Mouse (Mus musculus) midbrain, embryonic 10.5 days (tissue): Measurements from ENCODE around the gene Rsph6a. TPM values are rescaled to one million over a fixed set of nuclear protein-coding genes. Genes with fewer than 3 reads are reported as not detected.

Experiments
- DNase-seq: peaks from one replicate; pipeline ENCODE4 v3.0.0-alpha.2; 2017; ENCODE audit warnings: low spot score
- H3K27ac ChIP-seq: fragments of 300-500 bp; sonication (generic); replicated peaks from 2 replicates; pipeline ENCODE4 v1.5.1; 2016; ENCODE audit warnings: mild to moderate bottlenecking
- H3K27me3 ChIP-seq: fragments of 300-500 bp; sonication (generic); 2 replicates; pipeline ENCODE4 v1.6.1; 2016; ENCODE audit warnings: low read depth, mild to moderate bottlenecking; ENCODE audit not compliant: poor library complexity, severe bottlenecking
- H3K36me3 ChIP-seq: fragments of 300-500 bp; sonication (generic); 2 replicates; pipeline ENCODE4 v1.6.1; 2016; ENCODE audit warnings: mild to moderate bottlenecking, moderate library complexity
- H3K4me1 ChIP-seq: fragments of 300-500 bp; sonication (generic); 2 replicates; pipeline ENCODE4 v1.6.1; 2016
- H3K4me3 ChIP-seq: fragments of 300-500 bp; sonication (generic); 2 replicates; pipeline ENCODE4 v1.5.1; 2016; ENCODE audit warnings: mild to moderate bottlenecking, moderate library complexity
- H3K9me3 ChIP-seq: fragments of 300-500 bp; sonication (generic); replicated peaks from 2 replicates; pipeline ENCODE4 v1.6.1; 2016; ENCODE audit warnings: mild to moderate bottlenecking
- WGBS: fragments of 180-500 bp; shearing (Covaris S2); methylation state at CpG from one replicate; pipeline ENCODE4 v1.1.7; 2016; 5-methylcytosine and 5-hydroxymethylcytosine counted together
- polyA plus RNA-seq: library from polyadenylated mRNA; unstranded; fragments of >200 nt; fragmentation: Nextera tagmentation; extraction: Ambion mirVana; gene quantifications from 2 replicates; pipeline ENCODE4 v1.2.1, GENCODE M21; 2016

Rsph6a gene
- polyA plus RNA-seq, 1 experiment from 2014 or later, result not detected

DNA sequence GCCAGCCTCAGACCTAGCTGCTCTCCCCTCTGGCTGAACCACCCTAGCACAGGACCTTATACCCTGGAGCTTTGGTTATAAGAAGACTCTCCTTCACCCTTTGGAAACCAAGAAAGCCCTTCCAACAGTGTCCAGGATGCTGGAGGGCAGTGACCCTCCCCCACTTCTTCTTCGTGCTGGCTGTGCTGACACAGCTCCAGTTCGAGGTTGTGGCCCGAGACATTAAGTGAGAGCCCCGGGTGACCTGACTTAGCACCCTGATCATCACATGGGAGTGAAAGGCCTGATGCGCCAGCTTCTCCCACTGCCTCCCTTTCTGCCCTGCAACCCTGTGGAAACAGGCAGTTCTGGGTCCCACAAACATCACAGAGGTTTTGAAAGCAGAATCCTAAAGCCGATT lies 31.0 kb downstream of the Rsph6a start:
- Histone ChIP-seq H3K4me3 (peak overlapping the region; percentile 24), H3K36me3 (peaks cover 80% of the 10 kb centered on the region)
- 11% methylated on average over 6 of the region's 6 CpGs for WGBS

DNA sequence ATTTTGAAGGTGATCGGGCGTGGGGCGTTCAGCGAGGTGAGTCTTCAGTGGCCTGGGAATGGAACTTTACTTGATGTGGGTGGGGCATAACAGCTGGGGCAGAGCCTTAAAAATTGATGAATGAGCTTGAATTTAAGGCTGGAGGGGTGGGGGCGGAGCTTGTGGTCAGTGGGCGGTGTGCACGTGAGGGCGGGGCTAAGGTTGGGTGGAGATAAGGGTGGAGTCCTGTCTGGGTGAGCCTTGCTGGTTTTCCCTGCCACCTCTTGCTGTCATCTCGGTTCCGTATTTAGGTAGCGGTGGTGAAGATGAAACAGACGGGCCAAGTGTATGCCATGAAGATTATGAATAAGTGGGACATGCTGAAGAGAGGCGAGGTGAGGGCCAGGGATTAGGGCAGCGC lies 31.6 kb downstream of the Rsph6a start:
- no peaks in the 10 kb centered on the region for H3K9me3 ChIP-seq
- peaks cover 80% of the 10 kb centered on the region for H3K36me3 ChIP-seq
- DNase-seq, result peak; percentile 45
- H3K27ac ChIP-seq, result no peak overlapping the region
- H3K4me1 ChIP-seq, result peaks cover 53% of the 10 kb centered on the region
- peak overlapping the region; percentile 24 for H3K4me3 ChIP-seq
- WGBS, result 8% methylated on average over 14 of the region's 14 CpGs
- H3K27me3 ChIP-seq, result peaks cover 38% of the 10 kb centered on the region

More for the DNA sequence above, 31.0 kb downstream of the Rsph6a start:
- DNase-seq, result no peak
- Histone ChIP-seq H3K27ac (peak overlapping the region; percentile 49; the same call in 1 of the 2 replicates), H3K9me3 (no peaks in the 10 kb centered on the region), H3K27me3 (peaks cover 33% of the 10 kb centered on the region), H3K4me1 (peaks cover 52% of the 10 kb centered on the region)

DNA sequence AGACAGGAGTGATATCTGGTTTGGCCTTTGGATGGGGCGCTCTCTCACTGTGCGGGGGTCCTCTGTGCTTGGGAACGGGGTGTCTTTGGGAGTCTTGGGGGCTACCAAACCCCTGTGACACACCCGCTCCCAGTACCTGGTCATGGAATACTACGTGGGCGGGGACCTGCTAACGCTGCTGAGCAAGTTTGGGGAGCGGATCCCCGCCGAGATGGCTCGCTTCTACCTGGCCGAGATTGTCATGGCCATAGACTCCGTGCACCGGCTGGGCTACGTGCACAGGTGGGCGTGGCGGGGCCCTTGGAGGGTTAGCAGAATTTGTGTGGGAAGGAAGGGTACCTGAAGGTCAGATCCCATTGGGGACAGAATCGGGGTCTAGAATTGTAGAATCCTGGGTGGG lies 32.3 kb downstream of the Rsph6a start:
- H3K27ac ChIP-seq, result no peak overlapping the region
- peaks cover 57% of the 10 kb centered on the region for H3K4me1 ChIP-seq
- DNase-seq, result no peak
- peaks cover 45% of the 10 kb centered on the region for H3K27me3 ChIP-seq
- 57% methylated on average over 18 of the region's 18 CpGs for WGBS
- peaks cover 80% of the 10 kb centered on the region for H3K36me3 ChIP-seq
- H3K9me3 ChIP-seq, result no peaks in the 10 kb centered on the region
- no peak overlapping the region for H3K4me3 ChIP-seq

DNA sequence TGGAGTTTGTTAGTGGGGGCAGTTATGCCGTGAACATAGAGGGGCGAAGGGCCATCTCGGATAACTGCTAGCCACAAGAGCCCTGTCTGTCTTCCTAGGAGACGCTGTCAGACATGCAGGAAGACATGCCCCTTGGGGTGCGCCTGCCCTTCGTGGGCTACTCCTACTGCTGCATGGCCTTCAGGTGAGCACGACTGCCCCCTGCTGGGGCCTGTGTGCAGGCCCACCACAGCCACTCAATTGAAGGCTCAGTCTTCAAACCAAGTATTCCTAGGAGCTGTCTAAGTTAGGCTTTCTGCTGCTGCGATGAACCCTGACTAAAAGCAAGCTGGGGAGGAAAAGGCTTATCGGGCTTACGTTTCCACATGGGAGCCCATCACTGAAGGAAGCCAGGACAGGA lies 34.3 kb downstream of the Rsph6a start:
- Histone ChIP-seq H3K36me3 (peaks cover 66% of the 10 kb centered on the region), H3K4me1 (peaks cover 58% of the 10 kb centered on the region), H3K27me3 (peaks cover 52% of the 10 kb centered on the region), H3K27ac (no peak overlapping the region), H3K4me3 (no peak overlapping the region; the same call in 1 of the 2 replicates), H3K9me3 (no peaks in the 10 kb centered on the region)
- WGBS, result 41% methylated on average over 10 of the region's 10 CpGs
- peak; percentile 64 for DNase-seq

DNA sequence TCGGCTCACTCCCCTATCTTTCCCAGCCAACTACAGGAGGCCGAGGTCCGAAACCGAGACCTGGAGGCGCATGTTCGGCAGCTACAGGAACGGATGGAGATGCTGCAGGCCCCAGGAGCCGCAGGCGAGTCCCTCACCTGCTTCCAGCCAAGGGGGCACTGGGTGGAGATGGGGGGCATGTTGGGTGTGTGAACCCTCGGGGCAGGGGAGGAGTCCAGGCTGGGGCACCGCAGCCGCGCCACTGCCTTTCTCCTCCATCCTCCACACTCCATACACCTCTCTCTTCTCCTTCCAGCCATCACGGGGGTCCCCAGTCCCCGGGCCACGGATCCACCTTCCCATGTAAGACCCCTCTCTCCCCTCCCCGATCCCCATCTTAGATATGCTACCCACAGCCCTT lies 37.4 kb downstream of the Rsph6a start:
- peaks cover 40% of the 10 kb centered on the region for H3K27me3 ChIP-seq
- 16% methylated on average over 17 of the region's 17 CpGs for WGBS
- no peaks in the 10 kb centered on the region for H3K9me3 ChIP-seq
- H3K4me3 ChIP-seq, result peak overlapping the region; percentile 85
- peaks cover 60% of the 10 kb centered on the region for H3K36me3 ChIP-seq
- H3K4me1 ChIP-seq, result peaks cover 60% of the 10 kb centered on the region
- no peak for DNase-seq
- H3K27ac ChIP-seq, result peak overlapping the region; percentile 98

DNA sequence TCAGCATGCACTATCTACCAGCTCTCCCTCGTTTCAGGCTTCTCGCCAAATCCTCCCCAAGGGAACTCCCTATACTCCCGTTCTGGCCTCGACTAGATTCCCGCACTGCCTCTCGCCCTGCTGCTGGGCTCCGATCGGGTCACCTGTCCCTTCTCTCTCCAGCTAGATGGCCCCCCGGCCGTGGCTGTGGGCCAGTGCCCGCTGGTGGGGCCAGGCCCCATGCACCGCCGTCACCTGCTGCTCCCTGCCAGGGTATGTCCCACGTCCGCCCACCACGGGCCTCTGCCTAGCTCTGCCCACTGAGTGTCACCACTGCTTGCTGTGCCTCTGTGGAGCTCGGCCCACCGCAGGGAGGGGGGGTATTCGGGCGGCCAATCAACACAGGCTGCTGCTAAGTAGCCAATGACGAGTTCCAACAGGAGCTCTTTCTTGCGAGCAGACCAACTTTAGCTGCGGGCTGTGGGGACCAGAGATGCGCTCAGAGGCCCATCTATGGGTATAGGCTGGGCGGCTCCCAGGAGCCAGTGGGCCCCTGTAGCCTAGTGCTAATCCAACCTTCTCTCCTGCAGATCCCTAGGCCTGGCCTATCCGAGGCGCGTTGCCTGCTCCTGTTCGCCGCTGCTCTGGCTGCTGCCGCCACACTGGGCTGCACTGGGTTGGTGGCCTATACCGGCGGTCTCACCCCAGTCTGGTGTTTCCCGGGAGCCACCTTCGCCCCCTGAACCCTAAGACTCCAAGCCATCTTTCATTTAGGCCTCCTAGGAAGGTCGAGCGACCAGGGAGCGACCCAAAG lies 38.1 kb downstream of the Rsph6a start:
- peaks cover 60% of the 10 kb centered on the region for H3K36me3 ChIP-seq
- peaks cover 33% of the 10 kb centered on the region for H3K27me3 ChIP-seq
- peaks cover 64% of the 10 kb centered on the region for H3K4me1 ChIP-seq
- peak overlapping the region; percentile 98 for H3K27ac ChIP-seq
- DNase-seq, result peak; percentile 88
- 3% methylated on average over 38 of the region's 38 CpGs for WGBS
- H3K4me3 ChIP-seq, result peak overlapping the region; percentile 85
- H3K9me3 ChIP-seq, result no peaks in the 10 kb centered on the region

DNA sequence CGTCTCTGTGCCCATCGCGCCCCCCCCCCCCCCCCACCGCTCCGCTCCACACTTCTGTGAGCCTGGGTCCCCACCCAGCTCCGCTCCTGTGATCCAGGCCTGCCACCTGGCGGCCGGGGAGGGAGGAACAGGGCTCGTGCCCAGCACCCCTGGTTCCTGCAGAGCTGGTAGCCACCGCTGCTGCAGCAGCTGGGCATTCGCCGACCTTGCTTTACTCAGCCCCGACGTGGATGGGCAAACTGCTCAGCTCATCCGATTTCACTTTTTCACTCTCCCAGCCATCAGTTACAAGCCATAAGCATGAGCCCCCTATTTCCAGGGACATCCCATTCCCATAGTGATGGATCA lies 38.7 kb downstream of the Rsph6a start:
- Histone ChIP-seq H3K4me3 (peak overlapping the region; percentile 85), H3K36me3 (peaks cover 60% of the 10 kb centered on the region), H3K27ac (peak overlapping the region; percentile 98), H3K9me3 (no peaks in the 10 kb centered on the region), H3K27me3 (peaks cover 31% of the 10 kb centered on the region), H3K4me1 (peaks cover 66% of the 10 kb centered on the region)
- under 1% methylated on average over 13 of the region's 15 CpGs for WGBS
- peak; percentile 87 for DNase-seq

DNA sequence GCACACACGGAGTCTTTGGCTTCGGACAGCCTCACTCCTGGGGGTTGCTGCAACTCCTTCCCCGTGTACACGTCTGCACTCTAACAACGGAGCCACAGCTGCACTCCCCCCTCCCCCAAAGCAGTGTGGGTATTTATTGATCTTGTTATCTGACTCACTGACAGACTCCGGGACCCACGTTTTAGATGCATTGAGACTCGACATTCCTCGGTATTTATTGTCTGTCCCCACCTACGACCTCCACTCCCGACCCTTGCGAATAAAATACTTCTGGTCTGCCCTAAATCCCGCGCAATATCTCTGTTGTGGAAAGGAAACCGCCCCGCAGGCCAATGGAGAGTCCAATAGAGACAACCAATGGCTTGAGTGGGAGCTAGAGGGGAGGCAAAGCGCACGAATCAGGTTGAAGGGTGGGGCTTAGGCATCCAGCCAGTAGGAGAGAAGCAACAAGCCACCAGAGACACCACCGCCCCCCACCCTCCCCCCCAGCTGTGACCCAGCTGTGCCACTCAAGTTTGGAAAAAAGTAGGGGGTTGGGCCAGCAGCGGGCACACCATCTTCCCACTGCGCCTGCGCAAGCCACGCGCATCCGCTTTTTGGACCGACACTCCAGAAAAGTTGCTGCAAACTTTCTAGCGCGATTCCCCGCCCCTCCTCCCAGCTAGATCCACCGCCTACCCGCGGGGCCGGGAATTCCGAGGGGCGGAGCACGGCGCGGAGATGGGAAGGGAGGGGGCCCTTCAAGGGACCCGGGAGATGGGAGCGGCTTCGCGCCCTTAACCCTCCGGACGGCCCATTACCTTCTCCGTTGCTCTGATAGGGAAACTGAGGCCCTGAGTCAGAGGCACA lies 39.3 kb downstream of the Rsph6a start:
- Histone ChIP-seq H3K4me3 (peak overlapping the region; percentile 85), H3K9me3 (no peaks in the 10 kb centered on the region), H3K27ac (peak overlapping the region; percentile 98), H3K4me1 (peaks cover 71% of the 10 kb centered on the region), H3K36me3 (peaks cover 53% of the 10 kb centered on the region), H3K27me3 (peaks cover 31% of the 10 kb centered on the region)
- DNase-seq, result peak; percentile 99
- under 1% methylated on average over 44 of the region's 45 CpGs for WGBS

DNA sequence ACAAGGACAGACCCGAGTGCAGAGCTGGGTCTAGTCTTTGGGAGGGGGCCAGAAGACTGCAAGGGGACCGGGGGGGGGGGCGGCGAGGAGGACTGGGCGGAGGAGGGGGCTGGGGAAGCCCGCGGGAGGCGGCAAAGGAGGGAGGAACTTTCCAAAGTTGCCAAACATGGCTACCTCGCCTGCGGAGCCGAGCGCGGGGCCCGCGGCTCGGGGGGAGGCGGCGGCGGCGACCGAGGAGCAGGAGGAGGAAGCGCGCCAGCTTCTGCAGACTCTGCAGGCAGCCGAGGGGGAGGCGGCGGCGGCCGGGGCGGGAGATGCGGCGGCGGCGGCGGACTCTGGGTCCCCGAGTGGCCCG lies 40.0 kb downstream of the Rsph6a start, which contains the start of gene Six5:
Gene Six5 (plus strand): TSS at position 124 of the 355 bp plus-strand sequence.
- H3K27me3 ChIP-seq, result peaks cover 30% of the 10 kb centered on the region
- peak within 1 kb of the TSS; percentile 98 for H3K27ac ChIP-seq
- H3K9me3 ChIP-seq, result no peaks in the 10 kb centered on the region
- DNase-seq, result no peak
- peaks cover 47% of the 10 kb centered on the region for H3K36me3 ChIP-seq
- peaks cover 75% of the 10 kb centered on the region for H3K4me1 ChIP-seq
- WGBS, result 0% methylated on average over 20 of the region's 36 CpGs
- peak within 1 kb of the TSS; percentile 85 for H3K4me3 ChIP-seq

DNA sequence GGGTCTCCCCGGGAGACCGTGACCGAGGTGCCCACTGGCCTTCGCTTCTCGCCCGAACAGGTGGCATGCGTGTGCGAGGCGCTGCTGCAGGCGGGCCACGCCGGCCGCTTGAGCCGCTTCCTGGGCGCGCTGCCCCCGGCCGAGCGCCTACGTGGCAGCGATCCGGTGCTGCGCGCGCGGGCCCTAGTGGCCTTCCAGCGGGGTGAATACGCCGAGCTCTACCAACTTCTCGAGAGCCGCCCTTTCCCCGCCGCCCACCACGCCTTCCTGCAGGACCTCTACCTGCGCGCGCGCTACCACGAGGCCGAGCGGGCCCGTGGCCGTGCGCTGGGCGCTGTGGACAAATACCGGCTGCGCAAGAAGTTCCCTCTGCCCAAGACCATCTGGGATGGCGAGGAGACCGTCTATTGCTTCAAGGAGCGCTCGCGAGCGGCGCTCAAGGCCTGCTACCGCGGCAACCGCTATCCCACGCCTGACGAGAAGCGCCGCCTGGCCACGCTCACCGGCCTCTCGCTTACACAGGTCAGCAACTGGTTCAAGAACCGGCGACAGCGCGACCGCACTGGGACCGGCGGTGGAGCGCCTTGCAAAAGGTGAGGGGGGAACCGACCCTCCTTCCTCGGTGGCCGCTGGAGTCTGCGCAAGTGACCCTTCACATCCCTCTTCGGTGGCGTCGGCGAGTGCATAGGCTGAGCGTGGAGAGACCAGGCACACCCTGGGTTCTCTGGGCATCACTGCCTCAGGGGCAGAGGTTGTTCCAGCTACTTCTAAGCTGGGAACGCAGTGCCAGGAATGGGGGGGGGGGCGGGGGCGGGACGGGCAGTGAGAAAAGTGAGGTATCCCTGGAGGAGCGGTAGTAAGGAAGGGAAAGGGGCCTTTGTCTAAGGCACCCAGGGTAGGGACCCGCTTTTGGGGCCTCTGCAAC lies 40.6 kb downstream of the Rsph6a start:
- under 1% methylated on average over 85 of the region's 87 CpGs for WGBS
- H3K4me1 ChIP-seq, result peaks cover 75% of the 10 kb centered on the region
- peak overlapping the region; percentile 98 for H3K27ac ChIP-seq
- peak overlapping the region; percentile 85 for H3K4me3 ChIP-seq
- peaks cover 41% of the 10 kb centered on the region for H3K36me3 ChIP-seq
- H3K27me3 ChIP-seq, result peaks cover 24% of the 10 kb centered on the region
- DNase-seq, result peak; percentile 71
- H3K9me3 ChIP-seq, result no peaks in the 10 kb centered on the region

DNA sequence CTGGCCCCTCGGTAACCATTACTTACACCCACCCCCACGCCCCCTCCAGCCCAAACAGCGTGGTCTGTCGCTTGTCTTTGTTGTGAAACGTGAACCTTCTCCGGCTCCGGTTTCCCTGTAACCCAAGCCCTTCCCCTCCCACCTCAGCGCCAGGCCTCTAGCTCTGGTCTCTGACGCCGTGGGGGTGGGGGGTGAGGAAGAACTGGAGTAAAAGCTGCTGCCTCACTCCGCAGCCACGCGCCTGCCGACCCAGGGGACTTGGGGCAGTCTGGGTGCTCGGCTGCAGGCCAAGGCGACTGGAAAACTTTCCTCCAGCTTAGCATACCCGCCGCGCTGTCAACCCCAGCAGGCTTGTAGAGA lies 41.2 kb downstream of the Rsph6a start:
- H3K36me3 ChIP-seq, result peaks cover 35% of the 10 kb centered on the region
- 0% methylated on average over 19 of the region's 19 CpGs for WGBS
- peaks cover 17% of the 10 kb centered on the region for H3K27me3 ChIP-seq
- H3K4me3 ChIP-seq, result peak overlapping the region; percentile 85
- DNase-seq, result peak; percentile 80
- peaks cover 75% of the 10 kb centered on the region for H3K4me1 ChIP-seq
- H3K9me3 ChIP-seq, result no peaks in the 10 kb centered on the region
- peak overlapping the region; percentile 98 for H3K27ac ChIP-seq

DNA sequence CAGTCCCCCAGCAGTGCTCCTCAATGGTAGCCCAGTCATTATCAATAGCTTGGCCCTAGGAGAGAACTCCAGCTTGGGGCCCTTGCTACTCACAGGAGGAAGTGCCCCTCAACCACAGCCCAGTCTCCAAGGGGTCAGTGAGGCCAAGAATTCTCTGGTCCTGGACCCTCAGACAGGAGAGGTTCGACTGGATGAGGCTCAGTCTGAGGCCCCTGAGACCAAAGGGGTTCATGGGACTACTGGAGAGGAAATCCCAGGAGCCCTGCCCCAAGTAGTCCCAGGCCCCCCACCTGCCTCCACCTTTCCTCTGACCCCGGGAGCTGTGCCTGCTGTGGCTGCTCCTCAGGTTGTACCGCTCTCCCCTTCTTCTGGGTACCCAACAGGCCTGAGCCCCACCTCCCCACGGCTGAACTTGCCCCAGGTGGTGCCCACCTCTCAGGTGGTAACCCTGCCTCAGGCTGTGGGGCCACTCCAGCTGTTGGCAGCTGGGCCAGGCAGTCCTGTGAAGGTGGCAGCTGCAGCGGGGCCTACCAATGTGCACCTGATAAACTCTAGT lies 42.0 kb downstream of the Rsph6a start:
- Histone ChIP-seq H3K4me1 (peaks cover 69% of the 10 kb centered on the region), H3K4me3 (peak overlapping the region; percentile 85), H3K27ac (peak overlapping the region; percentile 98), H3K36me3 (peaks cover 27% of the 10 kb centered on the region), H3K27me3 (peaks cover 10% of the 10 kb centered on the region), H3K9me3 (no peaks in the 10 kb centered on the region)
- 62% methylated on average over 5 of the region's 5 CpGs for WGBS
- DNase-seq, result no peak
